Mouse (Mus musculus) cortical plate, adult 2 months (tissue): ENCODE measurements around the gene Ptgis.
A peak's percentile ranks its signal among the peaks of the same experiment; 100 is the strongest.

Experiments
- CTCF ChIP-seq: fragments of 200-500 bp; IDR thresholded peaks from 2 replicates; pipeline ENCODE4 v1.5.1; 2011; ENCODE audit warnings: mild to moderate bottlenecking, control low read depth, low read length; ENCODE audit not compliant: insufficient read depth; ENCODE audit errors: extremely low read depth
- POLR2A ChIP-seq: fragments of 200-500 bp; IDR thresholded peaks from 2 replicates; pipeline ENCODE4 v1.6.1; 2011; ENCODE audit warnings: mild to moderate bottlenecking, low read length, control low read depth; ENCODE audit not compliant: insufficient read depth; ENCODE audit errors: extremely low read depth

DNA sequence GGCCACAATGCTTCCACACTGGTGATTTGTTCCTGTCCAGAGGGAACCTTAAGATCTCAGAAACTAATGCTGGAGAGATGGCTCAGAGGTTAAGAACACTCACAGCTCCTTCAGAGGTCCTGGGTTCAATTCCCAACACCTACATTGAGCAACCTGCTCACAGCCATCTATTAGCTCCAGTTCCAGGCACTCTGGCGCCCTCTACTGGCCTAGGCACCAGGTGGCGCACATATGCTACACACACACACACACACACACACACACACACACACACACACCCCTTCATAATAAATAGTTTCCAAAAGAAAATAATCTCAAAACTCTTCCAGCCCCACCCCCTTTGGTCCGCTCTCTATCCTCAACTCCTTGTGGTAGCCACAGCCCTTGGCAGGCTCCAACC lies 27.3 kb downstream of the Ptgis start:
- TF ChIP-seq CTCF (0 out of 2 replicates have a peak, but pooled peaks have one; percentile 10), POLR2A (no peak)
